Mouse (Mus musculus) c-Kit-positive CD71-positive TER-119-negative erythroid progenitor cells, embryonic 14.5 days (primary cell): ENCODE measurements around the gene Lrpap1.

Experiments used
- DNase-seq: peaks from one replicate; pipeline ENCODE4 v3.0.0-alpha.2; 2013; ENCODE audit warnings: low read depth

Gene Lrpap1

DNA sequence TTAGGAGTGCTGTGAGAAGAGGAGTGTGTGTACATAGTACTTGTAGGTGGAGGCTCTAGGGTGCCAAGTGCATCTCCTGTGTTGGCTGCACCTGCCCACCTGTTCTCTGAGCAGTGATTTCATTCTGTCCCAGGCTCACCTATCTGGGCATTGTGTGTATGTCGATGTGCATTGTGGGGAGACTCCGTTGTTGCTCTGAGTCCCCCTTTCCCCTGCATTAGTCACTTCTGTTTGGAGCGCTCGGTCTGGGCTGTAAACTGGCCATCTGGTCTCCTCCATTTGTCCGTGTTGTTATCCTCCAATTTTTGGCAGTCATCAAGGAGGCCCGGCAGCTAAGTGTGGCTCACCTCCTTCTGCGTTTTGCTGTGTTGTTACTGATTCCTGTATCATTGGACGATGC is 14.5 kb upstream of the Lrpap1 start:
- no peak for DNase-seq

DNA sequence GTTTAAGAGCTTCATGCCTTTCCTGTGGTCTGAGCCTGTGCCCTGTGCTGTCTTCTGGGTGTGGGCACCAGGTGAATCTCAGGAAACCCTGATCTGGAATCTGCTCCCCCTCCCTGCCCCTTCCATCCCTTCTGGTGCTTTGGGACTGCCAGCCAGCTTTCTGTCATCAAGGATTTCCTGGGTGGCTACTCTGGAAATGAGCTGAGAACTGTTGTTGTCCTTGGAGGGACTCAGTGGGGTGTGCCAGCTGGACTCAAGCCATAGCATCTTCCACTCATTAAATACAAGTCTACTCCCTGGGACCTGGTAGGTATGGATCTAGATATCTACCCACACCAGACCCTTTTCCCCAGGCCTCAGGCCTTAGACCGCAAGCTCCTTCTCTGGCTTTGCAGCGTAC is 12.9 kb upstream of the Lrpap1 start:
- DNase-seq: no peak

DNA sequence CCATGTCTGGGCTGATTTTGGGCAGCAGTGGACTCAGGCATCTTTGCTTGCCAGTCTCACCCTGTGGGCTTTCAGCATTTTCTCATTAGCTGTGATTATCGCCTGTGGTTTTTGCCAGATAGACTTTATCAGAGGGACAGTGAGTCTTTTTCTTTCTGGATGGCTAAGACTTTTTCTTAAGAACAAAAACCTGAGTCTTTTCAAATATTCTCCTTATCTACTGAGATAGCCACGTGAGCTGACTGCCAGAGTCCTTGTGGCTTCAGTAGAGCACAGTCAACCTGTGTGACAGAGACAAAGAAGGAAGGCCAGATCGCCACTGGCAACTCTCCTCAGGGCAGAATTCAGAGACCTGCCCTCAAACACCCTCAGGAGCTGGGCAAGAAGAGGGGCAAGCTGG is 12.1 kb upstream of the Lrpap1 start:
- no peak for DNase-seq

DNA sequence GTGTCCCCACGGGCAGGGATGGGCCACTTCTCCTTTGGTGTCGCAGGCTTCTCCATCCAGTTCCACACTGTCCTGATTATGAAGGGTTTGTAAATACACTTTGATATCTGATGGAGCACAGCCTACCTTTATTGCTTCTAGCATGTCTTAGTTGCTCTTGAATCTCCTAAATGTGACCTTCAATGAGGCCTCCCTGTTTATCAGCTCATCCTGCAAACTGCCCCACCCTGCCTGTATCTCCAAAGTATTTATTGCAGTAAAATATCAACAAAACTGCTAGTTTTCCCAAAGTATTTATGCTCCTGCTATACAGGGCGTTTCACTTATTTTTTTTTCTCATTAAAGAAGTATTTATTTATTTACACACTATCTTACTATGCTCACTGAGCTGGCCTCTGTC is 10.4 kb upstream of the Lrpap1 start:
- DNase-seq: no peak

DNA sequence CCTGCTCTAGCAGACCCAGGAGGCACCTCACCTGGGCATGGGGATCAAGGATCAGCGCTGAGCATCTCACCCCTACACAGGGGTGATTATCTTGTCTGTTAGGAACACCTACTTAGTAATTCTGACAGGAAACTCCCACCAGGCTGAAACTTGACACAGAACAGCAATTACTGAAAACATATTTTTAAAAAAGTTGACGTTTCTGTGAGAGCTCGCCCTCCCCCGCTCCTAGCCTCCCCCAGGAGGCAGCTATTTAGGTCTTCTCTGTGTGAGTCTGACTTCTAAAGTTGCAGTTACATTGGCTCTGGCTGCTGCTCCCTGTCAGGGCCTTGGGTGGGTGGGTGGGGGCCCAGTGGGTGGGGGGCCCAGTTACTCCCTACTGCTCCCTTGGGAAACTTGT is 6.9 kb upstream of the Lrpap1 start:
- DNase-seq: no peak

DNA sequence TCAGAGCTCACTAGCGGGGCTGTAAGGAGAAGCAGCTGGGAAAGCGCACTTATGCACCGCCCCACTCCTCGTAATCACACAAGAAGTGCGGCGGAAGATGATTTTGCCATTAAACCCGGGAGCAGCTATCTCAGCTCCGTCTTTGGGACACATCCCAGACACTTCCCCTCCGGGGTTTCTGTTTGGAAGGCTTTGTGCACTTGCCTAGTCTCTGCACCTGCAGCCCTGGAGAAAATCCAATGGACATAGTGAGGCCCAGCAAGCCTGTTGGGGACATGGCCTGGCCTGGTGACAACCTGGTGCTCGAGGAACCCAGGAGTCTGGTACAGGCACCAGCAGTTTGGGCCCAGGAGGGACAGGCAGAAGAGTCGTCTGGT is 344 bp upstream of the Lrpap1 start:
- DNase-seq: no peak

DNA sequence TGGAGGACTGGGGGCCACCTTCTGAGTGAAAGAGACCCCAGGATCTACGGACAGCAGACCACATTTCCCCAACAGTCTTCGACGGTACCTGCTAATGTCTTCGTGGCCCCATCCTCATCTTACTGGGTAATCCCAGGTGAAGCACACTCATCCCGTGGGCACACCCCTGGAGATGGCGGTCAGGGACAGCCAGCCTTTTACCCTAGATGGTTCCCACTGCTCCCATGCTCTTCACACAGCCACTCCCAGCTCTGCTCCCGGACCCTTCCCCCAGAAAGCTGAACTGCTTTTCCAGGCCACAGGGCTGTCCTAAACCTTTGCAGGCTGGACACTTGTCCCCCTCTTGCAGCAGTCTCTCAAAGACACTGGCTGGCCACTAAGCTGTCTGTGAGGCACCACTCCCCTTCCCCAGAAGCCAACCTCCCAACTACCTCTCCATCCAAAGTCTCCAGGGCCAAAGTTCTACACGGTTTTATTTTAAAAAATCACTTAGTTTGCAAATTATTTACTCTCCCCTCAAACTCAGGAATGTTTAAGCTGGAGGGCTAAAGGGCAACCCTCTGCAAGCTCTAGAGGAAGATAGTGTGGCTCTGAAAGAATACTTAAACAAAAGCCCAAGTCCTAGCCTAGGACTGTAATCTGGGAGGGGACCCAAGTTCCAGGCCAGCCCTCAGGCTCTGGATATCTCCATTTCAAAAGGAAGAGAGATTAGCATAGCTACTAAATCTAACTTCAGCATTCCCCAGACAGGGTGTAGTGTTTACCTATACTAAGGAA is 1.2 kb downstream of the Lrpap1 start:
- no peak for DNase-seq

DNA sequence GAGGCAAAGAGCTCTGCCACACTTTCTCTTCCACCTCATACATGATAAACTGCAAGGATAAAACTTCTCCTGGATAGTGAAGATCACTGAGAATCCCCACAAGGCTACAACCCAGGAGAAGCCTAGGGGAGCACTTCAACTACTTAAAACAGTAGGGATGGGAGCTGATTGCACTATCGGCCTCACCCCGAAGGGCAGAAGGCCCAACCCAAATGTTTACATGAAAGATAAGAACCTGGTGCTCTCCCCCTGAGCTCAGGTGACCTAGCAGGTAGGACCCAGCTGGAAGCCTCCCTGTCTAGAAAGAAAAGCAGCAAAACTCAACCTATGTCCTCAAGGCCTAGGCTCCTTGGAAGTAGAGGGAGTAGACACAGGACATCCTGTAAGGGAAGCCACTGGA is 2.0 kb downstream of the Lrpap1 start:
- peak; percentile 22 for DNase-seq

DNA sequence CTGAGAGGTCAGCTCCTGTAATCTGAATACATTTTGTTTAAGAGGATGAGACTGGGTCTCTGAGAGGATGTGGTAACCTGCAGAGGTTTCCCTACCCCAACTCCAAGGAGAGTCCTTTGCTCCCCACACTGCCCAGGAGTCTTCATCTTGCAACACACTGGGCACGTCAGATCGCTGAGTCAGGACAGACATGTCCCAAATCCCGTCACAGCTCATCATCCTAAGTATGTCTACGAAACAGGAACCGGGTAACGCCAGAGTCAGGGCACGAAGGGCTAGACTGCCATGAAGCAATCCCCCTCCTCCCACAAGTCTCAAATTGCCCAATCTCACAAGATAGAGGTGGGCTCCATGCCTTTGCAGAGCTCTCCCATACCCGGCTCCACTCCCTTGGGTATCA is 2.5 kb downstream of the Lrpap1 start:
- no peak for DNase-seq

DNA sequence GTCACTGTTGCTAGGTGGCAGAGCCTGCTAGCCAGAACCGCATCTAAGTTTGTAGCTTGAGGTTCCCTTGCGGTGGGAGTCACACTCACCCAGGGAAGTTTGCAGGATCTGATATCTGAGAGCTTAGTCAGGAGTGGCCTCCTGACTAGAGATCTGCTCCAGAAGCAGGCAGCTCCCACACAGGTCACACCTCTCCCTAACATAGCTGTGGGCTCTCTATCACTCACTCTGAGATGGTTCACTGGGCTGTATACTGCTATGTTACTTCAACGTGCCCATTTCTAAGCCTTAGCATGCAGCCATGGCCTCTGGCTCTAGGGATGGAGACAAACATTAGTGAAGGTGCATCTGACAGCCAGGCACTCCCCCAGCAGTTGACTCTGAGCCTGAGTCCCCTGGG is 13.9 kb downstream of the Lrpap1 start:
- DNase-seq: no peak

DNA sequence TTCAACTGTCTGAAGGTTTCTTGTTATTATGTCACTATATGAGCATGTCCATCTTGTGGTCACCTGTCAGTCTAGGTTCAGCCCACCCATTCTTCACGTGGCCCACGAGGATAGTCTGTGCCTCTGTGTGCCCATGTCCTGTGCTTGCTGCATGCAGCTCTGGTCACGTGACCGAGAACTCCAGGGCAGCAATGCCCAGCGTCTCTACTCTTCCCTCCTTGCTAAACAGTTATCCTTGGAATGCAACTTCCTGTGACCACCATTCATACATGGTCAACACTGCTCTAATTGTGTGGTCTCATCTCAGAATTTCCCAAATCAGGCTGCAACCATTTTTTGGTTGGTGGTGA is 16.0 kb downstream of the Lrpap1 start:
- DNase-seq: no peak

DNA sequence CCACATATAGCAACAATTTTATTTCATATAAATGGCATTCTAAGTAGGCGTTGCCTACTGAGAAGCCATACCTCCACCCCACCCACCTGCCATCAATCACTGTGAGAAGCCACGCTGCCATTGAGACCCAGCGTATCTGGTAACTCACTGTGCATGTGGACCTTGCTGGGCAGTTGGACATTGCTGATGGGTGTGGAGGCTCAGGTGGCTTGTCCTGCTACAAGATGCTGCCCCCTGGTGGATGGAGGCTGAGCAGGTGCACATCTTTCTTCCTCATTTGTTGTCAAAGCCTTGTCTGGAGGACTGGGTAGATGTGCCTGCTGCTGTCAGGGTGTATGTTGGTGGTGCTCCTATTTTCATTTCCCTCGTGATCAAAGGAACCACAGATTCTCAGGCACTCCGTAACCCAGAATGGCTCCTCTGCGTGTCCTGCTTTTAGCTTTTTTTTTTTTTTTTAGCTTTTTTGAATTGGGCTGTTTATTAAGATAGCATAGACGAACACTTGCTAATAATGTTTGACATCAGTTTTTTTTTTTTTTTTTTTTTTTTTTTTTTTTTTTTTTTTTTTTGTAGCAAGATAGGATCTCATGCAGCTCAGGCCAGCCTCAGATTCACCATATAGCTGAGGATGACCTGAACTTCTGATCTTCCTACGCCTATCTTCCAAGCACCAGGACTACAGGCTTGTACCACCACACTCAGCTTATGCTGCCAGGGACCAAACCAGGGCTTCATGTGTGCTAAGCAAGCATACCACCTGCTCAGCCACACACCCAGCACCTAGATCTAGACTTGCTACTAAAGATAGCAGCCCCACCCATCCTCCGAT is 16.6 kb downstream of the Lrpap1 start:
- DNase-seq: peak; percentile 58

DNA sequence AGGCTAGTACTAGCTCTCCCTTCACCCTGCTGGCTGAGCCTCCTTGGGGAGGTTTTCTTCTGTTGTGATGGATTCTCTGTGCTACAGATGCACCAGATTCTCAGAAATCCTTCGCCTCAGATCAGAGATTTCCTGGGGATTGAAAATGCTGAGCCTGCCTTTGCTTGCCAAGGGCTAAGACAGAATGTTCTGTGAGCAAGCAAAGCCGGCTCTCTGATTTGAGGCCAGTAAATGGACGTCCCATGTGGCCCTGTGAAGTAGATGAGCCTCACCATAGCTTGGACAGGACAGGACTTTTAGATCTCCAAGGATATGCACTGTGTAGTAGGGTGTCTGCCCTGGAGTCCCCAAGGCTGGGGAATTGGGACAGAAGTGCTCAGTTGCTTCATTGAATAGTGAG is 20.7 kb downstream of the Lrpap1 start:
- DNase-seq: no peak

DNA sequence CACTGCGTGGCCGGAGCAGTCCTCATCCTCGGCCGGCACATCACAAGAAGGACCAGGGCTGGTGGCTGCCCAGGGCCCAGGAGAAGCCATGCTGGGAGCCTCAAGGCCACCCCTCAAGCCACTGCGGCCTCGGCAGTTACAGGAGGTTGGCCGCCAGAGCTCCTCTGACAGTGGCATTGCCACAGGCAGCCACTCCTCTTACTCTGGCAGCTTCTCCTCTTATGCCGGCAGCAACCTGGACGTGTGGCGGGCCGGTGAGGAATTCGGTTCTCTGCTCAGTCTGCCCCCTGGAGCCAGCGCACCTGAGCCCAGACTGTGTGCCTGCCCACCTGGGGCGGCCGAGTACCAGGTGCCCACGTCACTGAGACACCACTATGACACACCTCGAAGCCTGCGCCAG is 26.5 kb downstream of the Lrpap1 start:
- DNase-seq: no peak

DNA sequence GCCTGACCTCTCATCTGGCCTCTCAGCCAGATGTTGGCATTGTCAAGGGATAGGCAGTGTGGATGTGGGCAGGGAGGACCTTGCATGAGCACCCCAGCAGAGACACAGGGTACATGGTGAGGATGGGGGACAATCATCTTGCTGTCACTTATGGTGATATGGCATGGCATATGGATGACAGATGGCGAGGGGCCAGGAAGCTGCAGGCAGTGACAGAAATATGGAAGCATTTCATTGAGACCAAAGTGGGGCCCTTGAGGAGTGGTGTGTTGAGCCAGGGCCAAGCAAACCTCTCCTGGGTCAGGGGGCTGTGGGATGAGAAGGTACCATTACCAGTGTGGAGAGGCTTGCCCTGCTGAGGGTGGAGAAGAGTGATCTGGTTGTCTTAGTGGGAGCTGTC is 29.2 kb downstream of the Lrpap1 start:
- no peak for DNase-seq

DNA sequence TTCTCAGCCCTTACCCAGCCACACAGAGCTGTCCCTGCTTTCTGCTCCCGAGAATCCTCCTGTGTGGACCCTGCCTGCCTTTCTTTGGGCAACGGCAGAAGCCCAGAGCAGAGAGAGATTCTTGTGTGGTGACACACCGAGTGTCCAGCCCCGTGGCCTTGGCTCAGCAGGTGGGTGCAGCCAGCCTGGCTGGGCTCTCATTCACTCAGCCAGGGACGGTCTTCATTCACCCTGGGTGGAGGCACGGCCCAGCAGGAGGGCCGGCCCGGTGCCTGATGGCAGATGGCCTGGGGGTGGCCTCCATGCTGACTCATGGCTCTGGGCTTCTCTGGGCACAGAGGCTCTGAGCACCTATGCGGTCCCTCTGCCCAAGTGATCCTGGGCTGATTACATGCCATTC is 31.6 kb downstream of the Lrpap1 start:
- no peak for DNase-seq

DNA sequence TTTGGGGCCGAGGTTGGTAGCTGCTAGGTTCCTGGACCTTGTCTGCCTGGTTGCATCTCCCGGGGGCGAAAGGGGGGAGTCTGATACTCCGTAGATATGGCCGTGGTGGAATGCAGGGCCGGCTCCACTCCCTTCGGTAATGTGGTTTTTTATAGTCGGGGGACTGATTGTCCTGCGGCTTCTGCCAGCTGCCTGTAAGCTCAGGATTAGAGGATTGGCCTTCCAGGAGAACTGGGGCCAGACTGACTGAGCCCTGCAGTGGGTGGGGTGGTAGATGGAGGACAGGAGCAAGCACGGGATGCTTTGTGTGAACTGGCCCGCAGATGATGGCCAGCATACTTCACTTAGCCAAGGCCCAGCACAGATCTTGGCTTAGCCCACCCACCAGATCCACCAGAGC is 32.3 kb downstream of the Lrpap1 start:
- no peak for DNase-seq

DNA sequence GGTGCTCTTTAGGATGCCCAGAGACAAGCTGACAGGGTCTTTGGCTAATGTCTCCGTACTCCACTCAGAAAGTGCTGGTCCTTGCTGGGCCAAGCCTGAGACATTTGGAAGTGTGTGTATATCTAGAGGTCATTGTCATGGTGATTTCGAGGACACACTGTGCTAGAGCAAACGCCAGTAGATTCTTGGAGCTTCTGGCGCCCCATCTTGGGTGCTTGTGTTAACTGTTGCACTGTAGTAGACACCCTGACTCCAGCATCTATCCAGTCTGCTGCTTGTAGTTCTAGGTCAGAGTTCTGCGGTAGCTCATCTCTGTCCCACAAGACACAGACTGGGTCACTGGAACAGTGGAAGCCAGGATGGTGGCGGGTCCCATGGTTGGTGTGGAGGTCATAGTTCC is 33.7 kb downstream of the Lrpap1 start:
- no peak for DNase-seq

DNA sequence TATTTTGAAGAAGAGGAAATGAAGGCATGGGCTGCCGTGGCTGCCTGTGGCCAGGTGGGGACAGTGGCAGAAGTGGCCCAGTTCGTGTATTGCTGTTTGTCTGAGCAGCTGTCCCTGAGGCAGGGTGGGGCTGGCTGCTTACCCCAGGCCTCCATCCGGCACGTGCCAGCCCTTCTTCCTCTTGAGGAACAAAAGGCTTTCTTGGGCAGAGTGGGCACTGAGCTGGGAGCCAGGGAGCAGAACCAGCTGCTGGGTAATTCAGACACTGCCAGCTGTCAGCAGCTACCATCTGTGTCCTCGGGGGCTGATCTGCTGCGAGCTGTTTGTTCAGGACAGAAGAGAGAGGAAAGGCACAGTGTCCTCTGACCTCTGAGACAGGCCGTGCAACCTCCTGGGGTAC is 34.6 kb downstream of the Lrpap1 start:
- DNase-seq: no peak

DNA sequence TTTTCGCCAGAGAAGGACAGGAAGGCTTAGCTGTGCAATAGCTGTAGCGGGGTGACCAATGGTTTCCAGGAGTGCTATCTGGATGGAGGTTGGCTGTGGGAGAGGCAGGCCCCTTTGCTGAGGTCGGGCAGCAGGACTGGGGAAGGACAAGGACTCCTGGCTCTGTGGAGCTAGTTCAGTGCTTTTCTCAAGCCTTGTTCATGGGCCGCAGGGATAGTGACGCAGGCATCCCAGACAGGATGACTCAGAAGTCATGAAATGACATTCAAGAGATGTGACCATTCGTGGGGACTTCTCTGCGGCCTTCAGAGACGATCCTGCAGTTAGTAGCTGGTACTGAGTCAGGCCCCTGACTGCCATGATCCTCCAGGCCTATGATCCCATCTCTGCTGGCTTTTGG is 35.3 kb downstream of the Lrpap1 start:
- no peak for DNase-seq

DNA sequence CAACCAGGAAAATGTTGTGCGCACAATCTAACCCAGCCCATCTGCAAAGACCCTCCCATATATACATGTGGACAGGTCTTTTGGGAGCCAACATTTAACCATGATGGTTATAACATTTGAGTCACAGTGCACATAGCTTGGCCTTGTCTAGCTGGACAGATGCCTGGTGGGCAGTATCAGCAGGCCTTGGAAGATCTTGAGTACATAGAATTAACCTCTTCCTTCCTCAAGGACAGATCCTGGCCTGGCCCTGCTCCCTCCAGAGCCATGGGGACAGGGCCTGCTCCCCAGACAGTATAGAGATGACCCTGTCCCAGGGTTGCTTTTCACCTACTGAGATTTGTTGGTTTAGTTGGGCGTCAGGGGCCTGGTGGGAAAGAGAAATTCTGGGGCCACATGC is 35.7 kb downstream of the Lrpap1 start:
- DNase-seq: no peak

DNA sequence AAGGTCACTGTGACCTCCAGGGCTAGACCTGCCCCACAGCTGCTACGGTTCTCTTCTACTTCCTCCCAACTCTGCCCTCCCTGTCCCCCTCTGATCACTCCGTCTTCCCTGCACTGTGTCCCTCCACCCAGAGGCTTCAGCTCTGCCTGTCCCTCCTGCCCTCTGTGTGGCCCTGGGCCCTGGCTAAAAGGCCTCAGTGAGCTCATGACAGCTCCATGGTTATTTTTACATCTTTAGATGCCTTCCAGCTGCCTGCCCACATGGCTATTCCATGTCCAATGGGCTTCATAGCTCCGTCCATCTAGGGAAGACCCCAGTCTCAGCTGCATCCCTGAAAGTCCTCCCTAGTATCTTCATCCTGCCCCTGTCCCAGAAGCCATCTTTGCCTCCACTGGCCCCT is 45.5 kb downstream of the Lrpap1 start:
- no peak for DNase-seq

DNA sequence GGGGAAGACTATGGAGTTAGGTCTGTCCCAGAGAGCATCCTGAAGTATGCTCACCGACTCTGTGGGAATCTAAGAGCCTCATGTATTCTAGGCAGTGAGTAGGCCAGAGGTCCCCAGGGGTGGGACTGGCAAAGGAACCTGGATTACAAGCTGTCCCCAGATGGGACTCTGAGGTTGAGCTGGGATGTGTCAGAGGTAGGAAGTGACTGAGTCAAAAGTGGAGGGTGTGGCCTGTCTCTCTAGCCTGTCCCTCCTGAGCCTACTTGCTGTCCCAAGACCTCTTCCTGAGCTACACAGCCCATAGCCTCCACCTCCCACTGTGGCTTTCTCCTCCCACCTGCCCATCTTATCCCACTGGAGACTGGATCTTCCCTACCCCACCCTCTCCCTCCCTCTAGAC is 47.4 kb downstream of the Lrpap1 start:
- DNase-seq: no peak

DNA sequence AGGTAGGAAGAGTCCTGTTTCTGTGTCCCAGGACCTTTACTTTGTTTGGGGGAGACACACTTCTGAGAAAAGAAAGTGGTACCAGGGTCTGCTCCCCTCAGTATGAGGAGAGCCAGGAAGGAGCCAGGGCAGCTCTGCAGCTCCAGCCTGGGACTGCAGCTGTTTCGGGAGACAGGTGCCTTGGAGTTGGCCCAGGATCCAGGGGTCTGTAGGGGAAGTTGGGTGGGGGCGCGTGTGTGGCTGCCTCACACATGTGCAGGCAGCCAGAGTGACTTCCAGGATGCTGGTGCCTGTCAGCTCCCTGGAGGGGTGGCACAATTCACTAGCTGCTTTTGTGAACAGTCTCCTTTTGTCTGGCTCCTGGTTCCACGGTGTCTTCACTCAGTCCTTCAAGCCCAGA is 48.0 kb downstream of the Lrpap1 start:
- no peak for DNase-seq
